Mouse (Mus musculus) right cerebral cortex, postnatal 10 days (tissue): ENCODE measurements at regions not wholly inside any gene's neighbourhood (a gene's known extent, or its start where the extent isn't known, plus 50 kb on each side); places are given as distances from the start of the nearest gene placed in this dataset.
A peak's percentile ranks its signal among the peaks of the same experiment; 100 is the strongest.

Experiments used
- DNase-seq, 2 experiments: peaks; one replicate each; pipeline ENCODE4 v3.0.0; 2021; ENCODE audit warnings: low spot score in 2 of 2

DNA sequence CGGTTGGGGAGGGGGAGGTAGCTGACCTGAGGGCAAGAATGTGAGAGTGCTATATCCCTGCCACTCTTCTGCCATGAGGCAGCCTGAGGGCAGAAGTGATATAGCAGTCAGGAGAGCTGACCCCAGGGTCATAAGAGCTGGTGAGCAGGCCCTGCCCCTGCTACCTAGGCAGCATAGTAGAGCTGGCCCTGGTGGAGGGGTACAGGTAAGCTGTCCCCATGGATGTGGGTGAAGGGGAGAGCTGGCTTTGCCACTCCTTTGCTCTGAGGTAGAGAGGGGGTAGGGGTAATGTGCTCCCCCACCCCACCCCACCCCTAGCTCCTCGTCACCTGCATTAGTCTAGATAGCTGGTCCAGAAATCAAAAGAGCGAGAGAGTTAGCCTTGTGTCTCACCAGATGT is 61.3 kb upstream of the Gm3839 start:
- no peak for DNase-seq

DNA sequence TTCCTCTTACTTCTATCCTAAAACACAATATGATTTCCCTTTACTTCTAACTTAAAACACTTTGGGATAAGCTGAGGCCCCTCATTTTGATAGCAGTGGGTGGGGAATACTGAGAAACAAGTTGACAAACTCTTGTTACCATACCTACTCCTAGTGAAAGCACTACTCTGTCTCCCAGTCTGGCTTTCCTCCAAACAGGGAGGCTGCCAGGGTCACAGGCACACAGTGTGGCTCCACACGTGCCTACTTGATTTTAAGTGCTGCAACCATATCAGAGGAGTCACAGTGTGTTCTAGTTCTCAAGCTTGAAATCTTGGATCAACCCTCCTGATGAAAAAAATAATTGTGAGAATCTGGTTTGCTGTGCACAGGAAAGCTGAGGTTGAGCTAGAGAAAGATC is 65.8 kb upstream of the Gm3839 start:
- no peak for DNase-seq

DNA sequence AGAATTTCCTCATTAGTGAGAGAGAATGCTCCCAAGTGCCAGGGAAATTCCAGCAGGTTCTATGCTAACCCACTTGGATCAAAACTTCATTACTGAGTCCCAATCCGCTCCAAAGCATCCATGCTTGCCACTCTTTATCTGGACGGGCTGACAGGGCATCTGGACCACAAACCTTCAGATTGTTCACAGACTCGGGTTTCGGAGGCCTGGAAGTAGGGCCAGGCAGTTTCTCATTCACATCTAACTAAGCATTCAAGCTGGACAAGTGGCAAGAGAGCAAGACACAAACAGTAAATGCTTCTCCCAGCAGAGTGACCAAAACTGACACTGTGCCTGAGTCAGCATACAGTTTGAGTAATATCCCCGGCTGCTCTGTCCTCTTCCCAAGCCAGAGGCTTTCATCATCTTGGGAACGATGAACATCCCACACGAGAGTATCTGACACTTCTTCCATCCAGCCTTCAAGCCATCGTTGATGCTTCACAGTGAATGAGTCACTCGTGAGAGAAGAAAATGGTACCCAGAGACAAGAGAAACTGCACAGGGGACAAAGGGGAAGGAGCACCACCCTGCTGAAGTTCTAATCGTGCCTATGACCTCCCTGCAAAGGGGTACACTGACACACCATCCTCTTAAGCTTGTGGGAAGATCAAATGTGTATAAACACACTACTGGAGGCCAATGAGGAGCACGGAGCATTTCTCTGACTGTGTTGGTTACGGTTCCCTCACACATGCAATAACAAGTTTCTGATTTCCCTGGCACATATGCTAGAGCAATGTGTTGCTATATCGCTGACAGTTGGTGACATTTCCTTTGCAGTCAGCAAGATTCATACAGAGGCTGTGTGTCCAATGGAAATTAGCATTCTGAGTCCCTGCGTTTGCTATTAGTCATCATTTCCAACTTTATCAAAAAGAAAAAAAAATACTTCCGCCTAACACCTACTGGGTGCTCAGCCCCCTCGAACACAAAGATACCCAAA is 72.0 kb upstream of the Gm3839 start:
- DNase-seq: peak; percentile 24 to 36

DNA sequence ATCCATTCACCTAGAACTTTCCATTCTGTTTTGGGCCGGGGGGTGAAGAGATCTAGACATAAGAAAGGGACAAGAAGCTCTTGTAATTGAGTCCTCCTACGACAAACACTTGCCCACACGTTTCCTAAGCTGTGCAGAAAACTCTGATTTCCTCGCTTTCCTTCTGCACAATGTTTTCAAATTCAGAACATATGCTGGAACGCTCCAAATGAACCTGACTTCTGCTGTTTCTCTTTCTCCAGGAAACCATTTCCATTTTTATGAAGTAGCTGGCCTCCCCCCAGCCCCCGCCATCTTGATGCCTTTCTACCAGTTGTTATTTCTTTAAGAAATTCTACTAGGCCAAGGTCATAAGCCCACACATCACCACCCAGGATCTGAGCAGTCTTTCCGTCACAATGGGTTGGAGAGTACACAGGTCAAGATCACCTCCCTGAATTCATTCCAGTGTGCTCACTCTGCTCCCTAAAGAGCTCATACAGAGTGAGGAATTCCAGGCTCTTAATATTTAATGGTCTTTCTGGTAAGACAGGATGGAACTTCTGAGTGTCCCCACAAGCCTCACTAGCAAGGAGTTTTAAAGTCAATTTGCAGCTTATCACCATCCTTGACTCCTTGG is 78.7 kb upstream of the Gm3839 start:
- DNase-seq: peak; percentile 46 to 51

DNA sequence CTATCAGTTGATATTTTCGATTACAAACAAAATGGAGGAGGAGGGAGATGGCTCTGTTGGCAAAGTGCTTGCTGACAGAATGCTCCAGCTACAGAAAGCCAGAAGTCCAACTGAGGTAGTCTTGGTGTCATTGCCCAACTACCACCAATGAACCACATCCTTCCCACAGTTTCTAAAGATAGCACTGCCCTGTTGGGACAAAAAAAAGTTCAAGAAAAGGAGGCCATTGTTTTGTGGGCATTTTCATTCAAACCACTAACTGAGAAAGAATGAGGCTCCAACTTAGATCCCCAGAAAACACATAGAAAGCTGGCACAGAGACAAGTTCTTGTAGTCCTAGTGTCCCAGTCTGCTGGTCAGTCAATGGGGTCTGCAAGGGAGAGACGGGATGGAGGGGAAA is 82.1 kb upstream of the Gm3839 start:
- DNase-seq: no peak

DNA sequence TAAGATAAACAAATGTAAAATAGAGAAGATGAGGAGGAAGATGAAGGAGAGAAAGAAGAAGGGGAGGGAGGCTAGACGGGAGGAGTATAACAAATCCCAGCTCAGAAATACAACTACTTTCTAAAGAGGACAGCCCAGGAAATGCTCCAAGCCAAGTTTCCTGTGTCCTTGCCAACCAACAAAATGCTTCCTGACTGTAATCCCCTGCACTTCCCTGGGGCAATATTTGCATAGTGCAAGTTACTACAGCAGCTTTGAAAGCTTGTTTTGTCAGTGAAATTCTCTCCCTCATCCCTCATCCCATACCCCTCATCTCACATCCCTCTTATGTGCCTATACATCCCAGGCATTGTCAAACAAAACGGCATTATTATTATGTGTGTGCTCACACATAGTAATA is 83.7 kb upstream of the Gm3839 start:
- no peak for DNase-seq

DNA sequence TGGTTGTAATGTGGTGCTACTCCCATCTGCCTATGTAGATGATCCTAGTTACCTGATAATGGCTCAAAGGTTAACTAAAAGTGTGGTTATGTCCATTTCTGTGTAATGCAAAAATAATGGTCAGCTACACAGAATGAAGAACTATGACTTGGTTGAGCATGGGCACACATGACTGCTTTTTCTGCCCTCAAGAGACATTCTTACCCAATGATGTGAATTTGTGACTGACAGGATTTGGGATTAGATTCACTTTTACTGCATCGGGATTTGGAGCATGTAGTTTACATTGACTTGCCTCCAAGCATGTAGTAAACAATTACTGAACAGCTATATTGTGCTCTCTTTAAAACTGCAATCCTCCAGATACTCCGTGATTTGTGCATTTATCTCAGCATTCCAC is 93.4 kb upstream of the Gm3839 start:
- DNase-seq: no peak

DNA sequence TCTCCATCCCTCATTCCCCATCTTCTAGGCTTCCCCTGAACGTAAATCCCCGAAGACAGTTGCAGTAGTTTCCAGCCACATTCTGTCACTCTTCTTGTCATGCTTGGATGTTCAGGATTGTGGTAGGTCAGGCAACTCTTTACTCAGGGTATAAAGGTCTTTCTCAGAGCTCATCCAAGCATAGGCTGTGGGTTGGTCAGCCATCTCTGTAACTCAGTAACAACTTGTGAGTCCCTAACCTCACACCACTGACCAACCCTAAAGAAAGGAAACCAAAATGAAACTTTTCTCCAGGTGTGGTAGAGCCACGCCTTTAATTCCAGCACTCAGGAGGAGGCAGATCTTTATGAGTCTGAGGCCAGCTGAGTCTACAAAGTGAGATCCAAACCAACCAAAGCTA is 75.6 kb upstream of the Ptprg start:
- DNase-seq: no peak

DNA sequence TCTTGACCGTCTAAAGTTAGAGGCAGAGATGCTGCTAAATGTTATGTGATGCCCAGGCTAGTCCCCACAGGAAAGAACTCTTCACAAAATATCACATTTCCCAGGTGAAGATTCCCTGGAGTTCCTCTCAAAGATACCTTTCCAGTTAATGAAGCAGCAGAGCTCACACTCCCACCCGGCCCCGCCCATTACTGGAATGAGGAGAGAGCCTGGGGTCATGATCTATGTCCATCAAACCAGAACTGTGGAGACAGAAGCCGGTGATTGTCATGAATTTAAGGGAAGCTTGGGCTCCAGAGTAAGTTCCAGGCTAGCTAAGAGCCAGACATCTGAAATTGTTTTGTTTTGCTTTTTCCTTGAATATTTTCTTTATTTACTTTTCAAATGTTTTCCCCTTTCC is 71.2 kb upstream of the Ptprg start:
- no peak for DNase-seq

DNA sequence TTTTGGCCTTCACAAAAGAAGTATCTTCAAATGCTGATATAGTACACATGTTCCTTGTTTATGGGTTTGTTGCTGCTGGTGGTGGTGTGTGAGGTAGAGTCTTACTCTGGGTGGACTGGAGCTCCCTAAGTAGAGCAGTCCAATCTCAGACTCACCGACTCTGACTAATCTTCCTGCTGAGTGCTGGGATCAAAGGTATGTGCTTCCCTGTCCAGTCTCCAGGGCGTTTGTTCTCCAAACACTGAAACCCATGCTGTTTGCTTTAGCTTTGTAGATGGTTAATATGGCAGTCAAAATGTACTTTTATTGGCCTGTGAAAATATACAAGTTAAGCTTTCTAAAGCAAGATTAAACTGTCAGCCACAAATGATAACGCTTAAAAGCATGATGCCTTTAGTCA is 67.0 kb upstream of the Ptprg start:
- no peak for DNase-seq

DNA sequence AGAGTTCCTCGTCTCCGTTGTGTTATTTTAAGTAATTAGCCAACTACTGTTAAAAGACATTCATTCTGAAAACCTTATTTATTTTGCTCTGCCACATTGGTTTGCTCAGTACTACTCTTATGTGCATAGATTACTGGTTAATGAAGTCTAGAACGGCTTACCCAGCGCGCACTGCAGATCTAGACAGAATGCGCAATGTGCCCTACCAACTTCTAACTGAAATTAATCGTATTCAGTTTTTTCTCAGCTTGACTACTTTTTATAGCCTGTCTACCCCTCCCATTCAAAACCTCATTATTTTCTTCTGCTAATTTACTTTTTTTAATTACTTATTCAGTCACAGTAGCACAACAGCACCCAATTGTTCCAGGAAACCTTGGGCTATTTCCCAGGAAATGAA is 51.6 kb upstream of the Ptprg start:
- no peak for DNase-seq

DNA sequence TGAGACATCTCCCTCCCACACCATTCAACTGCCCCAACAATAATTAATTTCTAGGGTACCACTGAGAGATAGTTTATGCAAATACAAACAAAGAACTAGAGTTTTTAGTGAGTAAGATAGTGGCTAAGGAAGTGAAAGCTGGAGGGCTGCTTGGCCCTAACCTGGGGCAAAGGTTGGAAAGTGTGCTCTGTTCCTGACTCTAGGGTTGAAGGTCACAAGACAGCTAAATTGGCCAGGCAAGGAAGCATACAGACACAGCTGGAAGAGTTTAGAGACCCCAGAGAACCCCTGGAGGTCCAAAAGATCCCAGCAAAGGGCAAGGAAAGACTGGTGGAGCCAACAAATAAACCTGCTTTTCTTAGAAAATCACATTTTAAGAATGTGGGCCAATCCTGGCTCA is 50.2 kb upstream of the Ptprg start:
- DNase-seq: no peak
